Mouse (Mus musculus): ENCODE measurements around the gene Lama4. TPM values are rescaled to one million over a fixed set of nuclear protein-coding genes. Genes with fewer than 3 reads are reported as not detected.

Gene Lama4
- polyA plus RNA-seq, 2 experiments: 0.91 to 0.94 TPM

- H3K27ac ChIP-seq: no peak overlapping the region
- no peak overlapping the region for H3K9ac ChIP-seq (replicated peaks)
- H3K4me2 ChIP-seq (ENCODE audit: low read depth): no peak overlapping the region
- H3K27me3 ChIP-seq (ENCODE audit: control insufficient read depth, insufficient read depth, low read length): no peaks in the 10 kb centered on the region
- ATAC-seq (ENCODE audit: insufficient read depth): no peak
- no peak for TF ChIP-seq CTCF (IDR thresholded peaks at IDR 0.05; ENCODE audit: low read depth)
- DNase-seq (ENCODE audit: low read depth in 3 of 3, low spot score in 3 of 3): no peak
- H3K36me3 ChIP-seq (replicated peaks; ENCODE audit: control insufficient read depth, insufficient read depth, low read depth): no peaks in the 10 kb centered on the region
- 87% methylated on average over 14 of the region's 14 CpGs for WGBS (ENCODE audit: insufficient replicate concordance)
- no peaks in the 10 kb centered on the region for H3K4me1 ChIP-seq (replicated peaks; ENCODE audit: control insufficient read depth in 2 of 2, insufficient read depth in 2 of 2, low read length in 1 of 2)
- H3K9me3 ChIP-seq (ENCODE audit: control insufficient read depth, low read length): no peaks in the 10 kb centered on the region
- no peak overlapping the region for H3K4me3 ChIP-seq (ENCODE audit: insufficient read depth in 1 of 2, low read depth in 2 of 2, low read length in 2 of 2)
These were observed 64.9 kb downstream of the Lama4 start for GRCm38 (mm10) chr10:39030148-39030685.

GRCm38 (mm10) chr10:39039564-39039963, 74.2 kb downstream of the Lama4 start:
- Histone ChIP-seq H3K4me3 (ENCODE audit: insufficient read depth in 1 of 2, low read depth in 2 of 2, low read length in 2 of 2) (no peak overlapping the region), H3K27me3 (ENCODE audit: control insufficient read depth, insufficient read depth, low read length) (no peaks in the 10 kb centered on the region), H3K27ac (no peak overlapping the region), H3K9ac (replicated peaks) (no peak overlapping the region), H3K4me1 (replicated peaks; ENCODE audit: control insufficient read depth in 2 of 2, insufficient read depth in 2 of 2, low read length in 1 of 2) (no peaks in the 10 kb centered on the region), H3K36me3 (replicated peaks; ENCODE audit: control insufficient read depth, insufficient read depth, low read depth) (no peaks in the 10 kb centered on the region), H3K4me2 (ENCODE audit: low read depth) (no peak overlapping the region), H3K9me3 (ENCODE audit: control insufficient read depth, low read length) (no peaks in the 10 kb centered on the region)
- 47% methylated on average over 4 of the region's 4 CpGs for WGBS (ENCODE audit: insufficient replicate concordance)
- TF ChIP-seq CTCF (IDR thresholded peaks at IDR 0.05; ENCODE audit: low read depth): no peak
- TF ChIP-seq EP300 (IDR thresholded peaks at IDR 0.05; ENCODE audit: low read depth): no peak
- DNase-seq (ENCODE audit: low read depth in 3 of 3, low spot score in 3 of 3) (no peak), ATAC-seq (ENCODE audit: insufficient read depth) (no peak)

- no peaks in the 10 kb centered on the region for H3K4me1 ChIP-seq (replicated peaks; ENCODE audit: control insufficient read depth in 2 of 2, insufficient read depth in 2 of 2, low read length in 1 of 2)
- no peak for TF ChIP-seq EP300 (IDR thresholded peaks at IDR 0.05; ENCODE audit: low read depth)
- TF ChIP-seq CTCF (IDR thresholded peaks at IDR 0.05; ENCODE audit: low read depth): no peak
These were observed 74.7 kb downstream of the Lama4 start for GRCm38 (mm10) chr10:39040026-39040425.

GRCm38 (mm10) chr10:39044476-39044995, 79.2 kb downstream of the Lama4 start:
- 15% methylated on average over 3 of the region's 3 CpGs for WGBS (ENCODE audit: insufficient replicate concordance)
- DNase-seq (ENCODE audit: low read depth in 3 of 3, low spot score in 3 of 3) (no peak), ATAC-seq (ENCODE audit: insufficient read depth) (no peak)

More at GRCm38 (mm10) chr10:39040026-39040425, 74.7 kb downstream of the Lama4 start:
- Histone ChIP-seq H3K27ac (no peak overlapping the region), H3K36me3 (replicated peaks; ENCODE audit: control insufficient read depth, insufficient read depth, low read depth) (no peaks in the 10 kb centered on the region), H3K4me3 (ENCODE audit: insufficient read depth in 1 of 2, low read depth in 2 of 2, low read length in 2 of 2) (no peak overlapping the region), H3K9me3 (ENCODE audit: control insufficient read depth, low read length) (no peaks in the 10 kb centered on the region), H3K9ac (replicated peaks) (no peak overlapping the region), H3K27me3 (ENCODE audit: control insufficient read depth, insufficient read depth, low read length) (no peaks in the 10 kb centered on the region), H3K4me2 (ENCODE audit: low read depth) (no peak overlapping the region)
- no peak for DNase-seq (ENCODE audit: low read depth in 3 of 3, low spot score in 3 of 3)
- WGBS (ENCODE audit: insufficient replicate concordance): 47% methylated on average over 5 of the region's 5 CpGs
- ATAC-seq (ENCODE audit: insufficient read depth): no peak

GRCm38 (mm10) chr10:39045111-39045510, 79.8 kb downstream of the Lama4 start:
- H3K9me3 ChIP-seq (ENCODE audit: control insufficient read depth, low read length): no peaks in the 10 kb centered on the region
- no peaks in the 10 kb centered on the region for H3K4me1 ChIP-seq (replicated peaks; ENCODE audit: control insufficient read depth in 2 of 2, insufficient read depth in 2 of 2, low read length in 1 of 2)
- no peaks in the 10 kb centered on the region for H3K36me3 ChIP-seq (replicated peaks; ENCODE audit: control insufficient read depth, insufficient read depth, low read depth)
- no peak overlapping the region for H3K4me3 ChIP-seq (ENCODE audit: insufficient read depth in 1 of 2, low read depth in 2 of 2, low read length in 2 of 2)
- H3K4me2 ChIP-seq (ENCODE audit: low read depth): no peak overlapping the region
- H3K27me3 ChIP-seq (ENCODE audit: control insufficient read depth, insufficient read depth, low read length): no peaks in the 10 kb centered on the region
- H3K27ac ChIP-seq: no peak overlapping the region
- TF ChIP-seq EP300 (IDR thresholded peaks at IDR 0.05; ENCODE audit: low read depth) (no peak), CTCF (IDR thresholded peaks at IDR 0.05; ENCODE audit: low read depth) (no peak)
- no peak overlapping the region for H3K9ac ChIP-seq (replicated peaks)
- ATAC-seq (ENCODE audit: insufficient read depth) (no peak), DNase-seq (ENCODE audit: low read depth in 3 of 3, low spot score in 3 of 3) (no peak)
- 55% methylated on average over 1 of the region's 1 CpGs for WGBS (ENCODE audit: insufficient replicate concordance)

More at GRCm38 (mm10) chr10:39044476-39044995, 79.2 kb downstream of the Lama4 start:
- no peaks in the 10 kb centered on the region for H3K27me3 ChIP-seq (ENCODE audit: control insufficient read depth, insufficient read depth, low read length)
- H3K36me3 ChIP-seq (replicated peaks; ENCODE audit: control insufficient read depth, insufficient read depth, low read depth): no peaks in the 10 kb centered on the region
- TF ChIP-seq CTCF (IDR thresholded peaks at IDR 0.05; ENCODE audit: low read depth): no peak
- no peak for TF ChIP-seq EP300 (IDR thresholded peaks at IDR 0.05; ENCODE audit: low read depth)
- no peak overlapping the region for H3K4me2 ChIP-seq (ENCODE audit: low read depth)
- H3K4me3 ChIP-seq (ENCODE audit: insufficient read depth in 1 of 2, low read depth in 2 of 2, low read length in 2 of 2): no peak overlapping the region
- no peaks in the 10 kb centered on the region for H3K4me1 ChIP-seq (replicated peaks; ENCODE audit: control insufficient read depth in 2 of 2, insufficient read depth in 2 of 2, low read length in 1 of 2)
- H3K9ac ChIP-seq (replicated peaks): no peak overlapping the region
- H3K27ac ChIP-seq: no peak overlapping the region
- H3K9me3 ChIP-seq (ENCODE audit: control insufficient read depth, low read length): no peaks in the 10 kb centered on the region
